ENCODE assay signal across 26 mouse cellular contexts in genomic region chr9:63541926-63542325, GRCm38 (mm10).
DNase-seq lines count a peak whose midpoint lies in the region; ATAC-seq and TF ChIP-seq lines count a peak whose summit lies in the region.
"Had no signal": no experiment of that assay in that cellular context is flagged by ENCODE, and none has a peak within 500 bp of the region (broad histone marks: within the 10 kb centered on the region; RNA-seq: fewer than 3 reads in every experiment).

No protein-coding gene starts in this region.

- WGBS in heart, embryonic 11.5 days (ENCODE audit: insufficient replicate concordance), result 42% methylated on average over 7 of the region's 7 CpGs
- WGBS in liver, adult 2 months, result 21% methylated on average over 7 of the region's 7 CpGs
- WGBS in lung, adult 2 months, result 52% methylated on average over 7 of the region's 7 CpGs
- 61% methylated on average over 7 of the region's 7 CpGs for WGBS in limb, embryonic 10.5 days

- H3K9me3 ChIP-seq in heart, embryonic 11.5 days (replicated peaks; ENCODE audit: control insufficient read depth, low read length), result no peaks in the 10 kb centered on the region
- H3K9me3 ChIP-seq in limb, embryonic 10.5 days (replicated peaks), result no peaks in the 10 kb centered on the region
- H3K9me3 ChIP-seq: embryonic facial prominence, embryonic 10.5 days; embryonic facial prominence, embryonic 12.5 days; forebrain, embryonic 13.5 days; forebrain, embryonic 15.5 days; G1E had no signal

- no peaks in the 10 kb centered on the region for H3K79me2 ChIP-seq in liver, adult 2 months (ENCODE audit: control insufficient read depth, insufficient read depth, low read length)

- no peak overlapping the region for H3K27ac ChIP-seq in heart, embryonic 11.5 days (ENCODE audit: low read depth, low read length)
- peak overlapping the region; percentile 68 for H3K27ac ChIP-seq in liver, adult 2 months (replicated peaks; ENCODE audit: insufficient read depth, low read depth, low read length)
- no peak overlapping the region for H3K27ac ChIP-seq in limb, embryonic 10.5 days
- H3K27ac ChIP-seq: embryonic facial prominence, embryonic 10.5 days; embryonic facial prominence, embryonic 12.5 days; forebrain, embryonic 13.5 days; forebrain, embryonic 15.5 days had no signal

- DNase-seq in heart, adult 11 months, result peak; percentile 53
- peak; percentile 93 for DNase-seq in liver, adult 2 months (ENCODE audit: extremely low read depth, low read depth, low spot score)
- DNase-seq in liver, result no peak
- peak; percentile 18 to 21 for DNase-seq in lung, adult 18-20 months
- DNase-seq in lung, adult 2 months, result no peak
- DNase-seq in limb, embryonic 10.5 days (ENCODE audit: low spot score), result peak; percentile 7
- DNase-seq in cerebellum, postnatal 4 days (ENCODE audit: low spot score in 2 of 2), result no peak
- DNase-seq: adrenal gland, adult 2 months; adrenal gland, postnatal 10 days; adrenal gland, postnatal 25 days; B cell, adult 2 months; cerebellum, adult 11 months; cerebellum, adult 18-20 months; cerebellum, adult 8-10 months; cerebellum, adult 9-11 months; cerebellum, postnatal 14 days; cerebellum, postnatal 36 days had no signal

- TF ChIP-seq POLR2A in liver, adult 2 months (IDR thresholded peaks at IDR 0.05; ENCODE audit: extremely low read depth, insufficient read depth, low read length), result no peak
- no peak for TF ChIP-seq POLR2A in lung, adult 2 months (IDR thresholded peaks at IDR 0.05; ENCODE audit: borderline replicate concordance, extremely low read depth, low read depth, low read length)

- TF ChIP-seq CTCF in liver, adult 2 months (IDR thresholded peaks at IDR 0.05; ENCODE audit: low read depth, low read length), result no peak
- no peak for TF ChIP-seq CTCF in lung, adult 2 months (IDR thresholded peaks at IDR 0.05; ENCODE audit: insufficient read depth, low read length)

- no peak overlapping the region for H3K4me3 ChIP-seq in heart, embryonic 11.5 days (ENCODE audit: low read depth, low read length)
- no peak overlapping the region for H3K4me3 ChIP-seq in liver, adult 2 months (ENCODE audit: insufficient read depth, low read depth, low read length)
- no peak overlapping the region for H3K4me3 ChIP-seq in lung, adult 2 months (replicated peaks; ENCODE audit: extremely low read depth, low read depth, low read length)
- H3K4me3 ChIP-seq in limb, embryonic 10.5 days, result no peak overlapping the region
- H3K4me3 ChIP-seq: embryonic facial prominence, embryonic 10.5 days; embryonic facial prominence, embryonic 12.5 days; forebrain, embryonic 13.5 days; forebrain, embryonic 15.5 days had no signal

- H3K27me3 ChIP-seq in heart, embryonic 11.5 days (ENCODE audit: control insufficient read depth, insufficient read depth, low read length), result no peaks in the 10 kb centered on the region
- no peaks in the 10 kb centered on the region for H3K27me3 ChIP-seq in liver, adult 2 months (ENCODE audit: control insufficient read depth, insufficient read depth, low read length)
- no peaks in the 10 kb centered on the region for H3K27me3 ChIP-seq in limb, embryonic 10.5 days (ENCODE audit: low read depth, poor library complexity, severe bottlenecking)
- H3K27me3 ChIP-seq: CH12.LX; embryonic facial prominence, embryonic 12.5 days; Patski had no signal

- H3K4me2 ChIP-seq in heart, embryonic 11.5 days, result no peak overlapping the region
- H3K4me2 ChIP-seq: embryonic facial prominence, embryonic 12.5 days; forebrain, embryonic 13.5 days; forebrain, embryonic 15.5 days had no signal

- ATAC-seq in heart, embryonic 11.5 days (replicated peaks; ENCODE audit: insufficient number of reproducible peaks, low FRiP score, low TSS enrichment), result no peak
- ATAC-seq: CD4-positive, CD25-positive, alpha-beta regulatory T cell, adult 4 months; forebrain, embryonic 13.5 days; forebrain, embryonic 15.5 days; Patski had no signal

- no peaks in the 10 kb centered on the region for H3K36me3 ChIP-seq in heart, embryonic 11.5 days (ENCODE audit: control insufficient read depth, insufficient read depth, low read length)
- no peaks in the 10 kb centered on the region for H3K36me3 ChIP-seq in liver, adult 2 months (ENCODE audit: control insufficient read depth, insufficient read depth, low read length)
- no peaks in the 10 kb centered on the region for H3K36me3 ChIP-seq in limb, embryonic 10.5 days
- H3K36me3 ChIP-seq: embryonic facial prominence, embryonic 10.5 days; embryonic facial prominence, embryonic 12.5 days; forebrain, embryonic 15.5 days; G1E had no signal

- no peak overlapping the region for H3K9ac ChIP-seq in heart, embryonic 11.5 days (ENCODE audit: low read depth, low read length)
- 0 out of 2 replicates have a peak overlapping the region, but pooled peaks have one; percentile 7 for H3K9ac ChIP-seq in liver, adult 2 months (ENCODE audit: low read depth, low read length)
- H3K9ac ChIP-seq: embryonic facial prominence, embryonic 12.5 days; forebrain, embryonic 13.5 days; forebrain, embryonic 15.5 days had no signal

- H3K4me1 ChIP-seq in heart, embryonic 11.5 days (ENCODE audit: control insufficient read depth, insufficient read depth, low read length), result no peaks in the 10 kb centered on the region
- peaks cover 7% of the 10 kb centered on the region for H3K4me1 ChIP-seq in liver, adult 2 months (ENCODE audit: control insufficient read depth, insufficient read depth, low read length)
- no peaks in the 10 kb centered on the region for H3K4me1 ChIP-seq in lung, adult 2 months (ENCODE audit: control insufficient read depth, insufficient read depth, low read length)
- H3K4me1 ChIP-seq in limb, embryonic 10.5 days, result no peaks in the 10 kb centered on the region
- H3K4me1 ChIP-seq: embryonic facial prominence, embryonic 10.5 days; embryonic facial prominence, embryonic 12.5 days; forebrain, embryonic 13.5 days; forebrain, embryonic 15.5 days had no signal

Comparison
In these comparisons a context has a peak if more than half of its experiments do, and no peak if none do; other contexts are left out.
1. DNase-seq: peak in heart, adult 11 months (single experiment), liver, adult 2 months (single experiment), lung, adult 18-20 months (2 of 2) and limb, embryonic 10.5 days (single experiment); none in liver (single experiment), lung, adult 2 months (single experiment) and cerebellum, postnatal 4 days (0 of 2).